Mouse (Mus musculus) ovary, adult 18-20 months (tissue): ENCODE measurements at regions not wholly inside any gene's neighbourhood (a gene's known extent, or its start where the extent isn't known, plus 50 kb on each side); places are given as distances from the start of the nearest gene placed in this dataset.
A peak's percentile ranks its signal among the peaks of the same experiment; 100 is the strongest.
"Not testable (repeated sequence)": the region's sequence is repeated elsewhere in the genome, so short reads cannot be mapped to it uniquely, and the experiment has no call there.

Experiments
- DNase-seq: peaks from one replicate; pipeline ENCODE4 v3.0.0; 2022; ENCODE audit warnings: low spot score, mixed read lengths

DNA sequence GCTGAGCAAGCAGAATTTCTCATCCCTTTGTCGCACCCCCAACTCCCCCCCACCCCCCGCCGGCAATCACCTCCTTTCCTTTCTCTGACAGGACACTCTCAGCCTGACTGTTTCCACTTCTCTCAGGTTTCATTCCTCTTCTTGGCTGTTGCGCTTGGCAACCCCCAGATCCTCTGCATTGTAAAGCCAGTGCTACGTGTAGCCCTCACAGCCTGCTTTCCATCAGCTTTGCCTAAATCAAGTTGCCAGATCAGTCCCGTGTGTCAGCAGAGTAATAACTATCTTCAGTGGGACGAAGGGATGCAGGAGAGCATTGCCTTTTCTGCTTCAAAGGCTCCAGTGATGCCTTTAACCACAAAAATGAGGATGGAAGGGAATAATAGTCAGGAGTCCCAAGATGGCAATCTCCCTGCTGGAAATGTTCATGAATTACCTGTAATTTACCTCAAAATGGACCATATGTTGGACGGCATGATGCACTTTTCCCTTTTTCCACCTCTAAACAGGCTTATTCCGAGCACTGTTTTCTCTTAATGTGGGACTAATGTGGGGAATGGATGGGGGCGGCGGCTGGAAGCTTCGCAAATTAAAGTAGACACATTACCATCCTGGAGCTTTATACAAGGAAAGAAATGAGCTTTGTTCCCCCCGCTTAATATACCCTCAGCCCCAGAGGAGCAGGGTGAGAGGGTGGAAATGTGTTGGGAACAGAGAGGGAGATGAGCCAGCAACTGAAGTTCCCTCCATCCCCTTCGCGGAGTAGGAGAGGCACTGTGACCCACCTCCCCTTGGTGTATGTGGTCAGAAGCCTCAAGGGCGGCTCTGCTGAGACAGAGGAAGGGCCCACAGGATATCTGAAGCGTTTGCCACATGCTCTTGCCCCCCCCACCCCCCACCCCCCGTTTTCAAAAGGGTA is 168.3 kb upstream of the Npvf start:
- no peak for DNase-seq

DNA sequence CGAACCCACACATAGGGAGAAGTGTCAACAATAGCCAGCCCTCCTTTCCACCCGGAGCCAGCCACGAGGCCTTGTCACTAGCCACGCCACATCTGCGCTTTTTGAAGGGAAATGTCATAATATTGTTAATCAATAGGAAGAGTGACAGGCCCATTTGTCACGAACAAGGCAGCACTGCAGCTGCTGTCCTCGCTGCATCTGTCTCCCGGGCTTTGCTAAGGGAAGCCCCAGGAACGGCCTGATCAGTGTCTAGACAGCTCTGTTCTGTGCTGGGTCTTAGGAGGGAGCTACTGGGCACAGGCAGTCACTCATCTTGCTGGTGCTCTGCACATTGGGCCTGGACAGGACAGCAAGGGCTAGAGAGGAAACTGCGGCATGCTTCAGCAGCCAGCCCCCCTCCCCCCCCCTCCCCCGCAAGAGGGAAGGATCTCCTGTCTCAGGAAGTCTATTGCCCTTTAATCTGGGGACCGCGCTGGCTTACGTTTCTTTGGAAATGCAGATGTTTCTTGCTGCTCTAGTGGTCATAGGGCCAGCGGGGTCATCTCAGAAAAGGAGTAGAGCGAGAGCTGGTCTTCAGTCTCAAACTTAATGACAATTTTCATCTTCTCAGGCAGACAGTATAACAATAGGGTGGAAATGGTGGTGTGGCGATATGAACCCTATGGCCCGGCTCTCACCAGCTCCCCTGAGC is 169.1 kb upstream of the Npvf start:
- DNase-seq, result no peak

DNA sequence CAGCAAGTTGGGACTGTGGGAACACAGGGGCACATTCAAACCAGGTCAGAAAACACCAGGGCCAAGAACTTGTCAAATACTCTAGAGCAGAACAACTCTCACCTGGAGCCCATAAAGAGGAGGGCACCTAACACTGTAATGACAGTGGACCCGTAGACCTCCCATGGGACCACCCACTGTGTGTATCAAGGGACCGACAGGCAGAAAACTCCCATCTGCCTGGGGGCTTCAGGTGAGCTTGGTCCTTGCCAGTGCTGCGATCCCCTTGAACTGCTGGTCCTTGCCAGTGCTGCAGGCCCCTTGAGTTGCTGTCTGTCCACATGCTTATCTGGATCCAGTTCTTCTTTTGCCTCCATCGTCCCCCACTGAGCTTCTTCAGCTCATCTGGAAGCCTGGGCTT is 170.2 kb upstream of the Npvf start:
- DNase-seq, result no peak

DNA sequence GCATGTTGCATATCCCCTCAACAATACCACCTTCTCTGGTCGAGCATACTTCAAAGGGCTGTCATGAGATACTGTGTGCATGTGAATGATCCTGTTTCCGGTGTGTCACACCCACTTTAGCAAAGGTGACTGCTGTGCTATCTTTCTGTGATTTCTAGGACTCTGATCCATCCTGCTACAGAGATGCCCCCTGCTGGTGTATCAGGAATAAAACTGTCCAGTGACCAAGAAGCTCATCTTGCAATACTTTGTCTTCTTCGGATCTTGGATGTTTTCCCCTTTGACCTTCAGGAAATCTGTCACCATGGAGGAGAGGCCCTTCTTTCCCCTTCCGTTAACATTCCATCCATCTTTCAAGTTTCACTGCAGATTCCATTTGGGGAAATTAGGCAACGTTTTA is 177.5 kb upstream of the Npvf start:
- DNase-seq, result no peak

DNA sequence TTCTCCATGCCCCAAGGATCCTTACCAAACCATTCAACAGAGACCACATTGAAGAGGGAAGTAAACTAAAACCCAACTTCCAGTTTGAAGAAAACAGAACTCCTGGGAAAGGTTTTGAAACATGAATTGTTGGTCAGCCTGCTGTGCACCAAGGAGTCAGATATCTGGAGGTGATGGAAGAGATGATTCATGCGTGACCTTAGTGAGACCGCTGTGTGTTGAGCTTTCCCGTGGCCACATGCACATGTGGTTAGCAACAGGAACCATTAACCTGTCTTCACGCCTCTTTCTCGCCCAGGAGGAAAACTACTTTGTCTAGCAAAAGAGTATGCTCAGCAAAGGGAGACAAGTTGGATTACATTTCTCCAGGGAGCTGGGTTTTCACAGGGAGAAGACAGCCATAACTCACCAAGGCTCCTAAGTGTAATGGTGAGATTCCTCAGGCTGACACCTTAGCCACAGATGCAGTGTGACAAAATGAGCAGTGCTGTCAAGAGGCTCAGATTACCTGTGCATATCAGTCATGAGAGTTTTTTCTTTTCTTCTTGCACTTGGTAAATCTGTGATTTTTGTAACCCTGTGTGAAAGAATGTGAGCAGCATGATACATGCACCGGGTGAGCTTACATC is 181.9 kb upstream of the Npvf start:
- no peak for DNase-seq

DNA sequence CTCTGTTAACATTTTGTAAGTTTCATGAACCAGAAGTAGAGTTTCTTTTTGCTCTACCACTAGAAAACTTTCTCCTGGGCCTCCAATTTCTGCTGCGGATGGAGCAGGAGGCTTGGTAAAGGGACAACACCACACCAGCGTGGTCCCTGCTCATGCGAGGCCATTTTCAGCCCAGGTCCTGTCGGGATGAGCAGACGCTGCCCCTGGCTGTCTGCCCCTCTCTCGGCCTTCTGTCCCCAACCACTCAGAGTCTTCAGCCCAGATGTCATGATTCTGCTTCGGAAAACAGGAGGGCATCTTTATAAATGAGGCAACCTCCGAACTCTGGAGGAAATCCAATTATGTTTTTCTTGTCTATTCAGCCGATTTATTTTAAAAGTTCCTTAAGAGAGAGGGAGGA is 186.6 kb upstream of the Npvf start:
- no peak for DNase-seq

DNA sequence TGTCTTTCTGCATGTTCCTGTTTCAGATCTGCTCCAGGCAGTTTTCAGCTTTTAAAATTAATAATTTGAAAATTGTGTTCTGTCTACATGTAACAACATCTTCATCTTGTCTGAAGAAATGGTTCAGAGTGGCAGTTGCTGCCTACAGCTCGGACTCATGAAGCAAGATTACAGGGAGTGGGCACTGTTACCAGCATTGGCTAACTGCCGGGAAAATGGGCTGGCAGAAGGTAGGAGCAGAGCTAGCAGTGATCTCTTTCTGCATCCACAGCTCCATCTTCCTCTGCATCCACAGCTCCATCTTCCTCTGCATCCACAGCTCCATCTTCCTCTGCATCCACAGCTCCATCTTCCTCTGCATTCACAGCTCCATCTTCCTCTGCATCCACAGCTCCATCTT is 191.0 kb upstream of the Npvf start:
- DNase-seq, result not testable (repeated sequence)

DNA sequence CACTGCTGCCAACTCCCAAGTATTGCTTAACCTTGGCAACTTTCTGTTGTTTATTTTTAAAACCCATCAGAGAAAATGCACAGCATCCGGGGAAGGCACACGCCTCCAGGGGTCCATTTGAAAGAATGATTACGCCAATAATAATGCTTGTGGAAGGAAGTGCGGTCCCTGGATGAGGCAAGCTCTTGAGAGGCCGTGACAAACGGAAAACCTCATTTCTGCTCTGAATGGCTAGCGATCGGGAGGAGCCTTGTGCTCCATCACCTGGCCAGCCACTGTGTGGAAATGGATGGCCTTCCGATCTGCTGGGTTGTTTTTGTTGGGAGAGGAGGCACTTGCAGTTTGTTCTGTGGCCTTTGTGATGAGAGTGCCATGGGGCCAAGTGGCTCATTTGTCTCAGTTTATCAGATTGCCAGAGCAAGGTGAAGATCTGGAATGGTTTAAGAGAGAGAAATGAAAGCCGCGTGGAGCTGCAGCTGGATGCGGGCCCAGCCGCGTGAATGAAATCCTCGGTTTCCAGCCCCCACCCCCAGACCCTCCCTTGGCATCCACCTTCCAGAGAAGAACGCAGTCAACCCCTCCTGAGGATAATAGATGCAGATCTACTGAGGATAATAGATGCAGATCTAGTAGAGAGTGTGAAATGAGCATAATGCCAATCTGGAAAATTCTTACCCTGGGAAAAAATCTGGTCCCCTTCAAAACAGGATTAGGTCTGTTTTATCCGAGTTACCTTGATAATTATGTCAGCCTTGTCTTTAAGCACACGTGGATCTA is 192.7 kb upstream of the Npvf start:
- DNase-seq, result no peak

DNA sequence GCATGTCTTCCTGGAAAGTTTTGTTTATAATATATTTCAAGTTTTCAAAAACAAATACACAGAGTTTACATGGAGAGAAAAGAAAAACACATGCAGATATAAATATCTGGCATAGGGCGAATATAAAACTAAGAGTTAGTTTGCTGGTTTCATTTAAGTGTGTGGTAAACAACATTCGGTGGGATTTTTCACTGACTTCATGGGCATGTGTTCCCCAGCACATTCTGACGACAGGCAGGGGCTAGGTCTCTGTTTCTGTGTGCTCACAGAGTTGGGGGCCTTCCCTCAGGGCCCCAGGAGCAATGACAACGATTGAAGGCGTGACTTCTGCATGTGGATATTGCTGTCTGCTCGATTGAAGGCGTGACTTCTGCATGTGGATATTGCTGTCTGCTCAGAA is 193.3 kb upstream of the Npvf start:
- no peak for DNase-seq

DNA sequence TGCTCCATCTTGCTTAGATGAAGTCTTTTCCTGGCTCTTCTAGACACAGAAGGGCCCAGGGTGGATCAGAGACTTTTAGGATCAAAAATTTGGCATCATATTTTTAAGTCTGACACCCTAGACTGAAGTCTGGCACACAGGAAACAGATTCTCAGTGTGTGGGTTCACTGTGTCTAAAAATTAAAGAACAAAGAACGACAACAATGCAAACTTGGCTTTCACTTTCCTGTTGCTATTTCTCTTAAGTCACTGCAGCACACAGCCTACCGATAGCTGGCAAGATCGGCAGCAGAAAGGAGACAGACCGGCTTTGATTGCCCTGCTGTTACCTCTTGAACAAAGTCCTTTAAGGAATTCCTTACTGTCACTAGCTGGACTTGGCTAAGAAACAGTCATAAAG is 204.9 kb upstream of the Npvf start:
- DNase-seq, result no peak

DNA sequence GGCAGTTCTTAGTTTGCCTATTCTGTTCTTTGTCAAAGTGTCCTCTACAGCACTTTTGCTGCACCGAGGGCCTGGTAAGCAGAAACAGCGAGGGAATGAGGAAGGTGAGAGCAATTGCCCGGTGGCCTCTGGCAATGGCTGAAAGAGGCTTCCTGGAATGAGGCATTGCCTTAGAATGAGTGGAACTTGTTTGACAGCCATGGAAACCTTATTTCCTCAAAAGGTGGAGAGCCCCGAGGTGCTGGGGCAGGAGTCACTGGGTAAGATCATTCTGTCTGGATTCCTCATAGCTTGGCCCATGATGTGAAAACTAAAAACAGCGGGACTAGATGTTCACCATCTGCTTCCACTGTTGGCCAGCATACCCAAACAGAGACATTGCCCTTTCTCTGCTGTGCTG is 223.8 kb upstream of the Npvf start:
- no peak for DNase-seq

DNA sequence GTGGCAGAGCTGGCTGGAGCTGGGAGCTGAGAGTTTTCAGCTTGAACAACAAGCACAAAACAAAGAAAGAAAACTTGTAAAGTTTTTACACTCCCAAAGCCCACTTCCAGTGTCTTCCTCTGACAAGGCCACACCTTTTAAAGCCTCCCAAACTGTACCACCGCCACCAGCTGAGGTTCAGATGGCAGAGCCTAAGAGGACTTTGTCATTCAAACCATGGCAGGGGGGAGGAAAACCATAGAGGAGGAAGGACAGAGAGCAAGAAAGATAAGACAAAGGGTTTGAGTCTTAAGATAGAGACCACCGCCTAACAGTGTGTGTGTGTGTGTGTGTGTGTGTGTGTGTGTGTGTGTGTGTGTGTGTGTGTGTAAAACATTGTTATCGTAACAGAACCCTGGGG is 228.1 kb upstream of the Npvf start:
- no peak for DNase-seq

DNA sequence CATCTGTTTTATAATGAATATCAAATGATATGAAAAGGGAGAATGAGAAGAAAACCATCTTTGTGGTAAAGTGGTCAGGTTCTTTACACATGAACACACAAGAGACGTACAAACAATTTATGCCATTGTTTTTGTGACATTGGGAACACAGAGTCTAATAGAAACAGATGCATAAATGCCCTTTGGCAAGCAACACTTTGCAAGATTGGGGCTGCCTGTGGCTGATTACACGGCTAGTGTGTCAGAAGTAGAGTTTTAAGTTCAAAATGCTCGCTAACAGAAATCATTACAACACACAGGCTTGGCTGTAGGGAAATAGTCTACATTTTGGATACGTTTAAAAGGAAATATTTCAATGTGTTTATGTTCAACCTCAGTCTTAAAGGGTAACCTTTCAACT is 228.5 kb upstream of the Npvf start:
- no peak for DNase-seq

DNA sequence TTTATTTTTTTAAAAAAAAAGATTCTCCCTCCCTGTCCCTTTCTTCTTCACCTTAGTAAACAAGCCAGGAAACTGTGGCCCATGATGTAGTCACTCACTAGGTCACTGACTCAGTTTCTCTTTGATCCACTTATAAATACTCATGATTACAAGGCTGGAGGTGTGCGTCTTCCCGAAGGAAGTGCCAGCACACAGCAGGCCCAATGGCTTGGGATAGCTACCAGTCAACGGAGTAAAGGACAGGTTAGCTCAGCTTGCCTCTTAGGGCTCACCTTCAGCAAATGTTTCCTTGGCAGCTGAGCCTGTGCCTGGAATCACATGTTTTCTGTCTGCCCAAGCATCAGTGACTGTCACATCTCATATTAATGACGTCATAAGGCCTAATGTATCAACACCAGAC is 230.8 kb upstream of the Npvf start:
- no peak for DNase-seq

DNA sequence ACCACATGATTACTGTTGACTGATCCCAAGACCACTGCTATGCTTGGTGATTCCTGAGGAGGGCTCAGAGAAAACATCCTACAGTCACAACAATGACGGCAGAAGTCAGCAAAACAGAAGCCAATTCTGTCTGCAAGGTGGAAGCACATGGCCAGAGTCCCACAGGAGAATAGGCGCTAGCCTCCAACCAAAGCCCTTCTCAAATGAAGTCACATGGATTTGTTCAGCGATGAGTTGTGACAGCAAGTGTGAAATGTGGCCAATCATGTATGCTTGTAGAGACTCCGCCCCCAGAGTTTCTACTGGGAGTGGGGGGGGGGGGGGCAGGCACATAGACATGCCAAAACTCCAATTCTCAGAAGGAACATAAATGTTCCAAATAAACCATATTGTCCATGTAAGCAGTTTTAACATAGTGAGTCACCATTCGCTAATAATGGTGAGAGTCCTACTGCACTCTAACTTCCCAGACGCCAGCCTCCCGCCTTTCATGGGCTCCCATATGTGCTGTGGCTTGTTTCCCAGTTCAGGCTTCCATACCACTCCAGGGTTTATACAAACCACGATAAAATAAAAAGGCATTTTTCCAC is 231.6 kb upstream of the Npvf start:
- DNase-seq, result no peak

DNA sequence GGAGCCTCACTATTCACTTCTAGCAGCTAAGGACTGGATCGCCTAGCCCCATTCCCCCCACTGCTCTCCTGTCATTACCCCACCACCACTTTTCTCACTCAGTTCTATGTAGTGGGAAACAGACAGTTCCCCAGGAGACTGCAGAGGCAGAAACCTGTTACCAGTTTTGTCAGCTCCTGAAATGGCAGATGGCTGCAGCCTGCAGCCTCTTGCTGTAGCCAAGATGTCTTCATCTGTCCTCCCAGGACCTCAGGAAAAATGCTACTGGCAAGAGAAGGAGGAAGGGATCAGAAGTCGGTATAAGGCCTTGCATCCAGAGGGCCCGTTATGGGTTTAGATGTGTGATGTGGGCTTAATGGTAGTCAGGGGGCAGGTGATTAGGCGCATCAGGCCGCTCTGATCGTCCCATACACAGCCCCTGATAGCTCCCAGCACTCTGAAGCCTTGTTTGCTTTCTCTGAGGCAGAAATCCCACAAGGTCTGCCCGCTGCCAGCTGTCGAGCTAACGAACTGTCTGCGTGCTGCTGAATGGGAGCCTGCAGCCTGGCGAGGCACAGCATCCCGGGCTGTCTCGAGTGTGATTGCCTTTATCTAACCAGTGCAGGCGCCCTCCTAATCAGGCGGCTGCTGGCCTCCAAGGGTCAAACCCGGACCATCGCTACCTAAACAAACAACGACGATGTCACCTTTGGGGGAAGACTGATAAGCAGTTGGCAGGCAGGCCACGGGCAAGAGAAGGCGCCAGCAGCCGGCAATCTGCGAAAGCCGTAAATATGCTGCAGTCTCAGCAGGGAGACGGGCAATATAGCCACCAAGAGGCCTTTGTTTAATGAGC is 236.3 kb upstream of the Npvf start:
- peak; percentile 17 for DNase-seq

DNA sequence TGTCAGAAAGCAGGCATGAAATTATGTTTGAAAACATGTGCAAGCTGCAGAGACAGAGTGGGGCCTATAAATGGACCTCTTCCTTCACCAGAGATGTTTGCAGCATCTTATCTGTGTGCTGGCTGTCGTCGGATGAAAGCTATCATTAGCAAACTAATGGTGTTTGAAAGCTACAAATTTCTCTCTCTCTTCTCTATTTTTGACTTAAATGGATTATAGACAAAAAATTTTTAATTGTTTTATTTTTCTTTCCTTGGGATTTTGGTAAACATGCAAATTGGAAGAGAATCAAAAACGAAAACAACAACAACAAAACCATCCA is 236.9 kb upstream of the Npvf start:
- no peak for DNase-seq

DNA sequence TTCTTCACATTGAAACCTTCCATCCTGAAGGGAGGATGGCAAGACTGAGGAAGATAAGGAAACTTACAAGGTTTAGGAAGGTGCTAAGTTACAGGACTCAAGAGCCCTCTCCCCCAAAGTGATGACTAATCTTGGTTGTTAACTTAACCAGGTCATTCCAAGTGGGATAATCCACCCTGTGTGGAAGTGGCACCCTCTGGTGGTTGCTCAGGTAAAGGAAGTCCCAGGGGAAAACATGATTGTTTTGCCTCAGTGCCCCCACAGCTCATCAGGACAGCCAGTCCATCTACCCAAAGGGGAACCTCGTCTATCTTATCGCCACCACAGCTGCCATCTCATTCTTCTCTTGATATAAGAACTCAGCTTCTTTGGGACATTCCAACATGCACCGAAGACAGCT is 244.6 kb upstream of the Npvf start:
- DNase-seq, result no peak

DNA sequence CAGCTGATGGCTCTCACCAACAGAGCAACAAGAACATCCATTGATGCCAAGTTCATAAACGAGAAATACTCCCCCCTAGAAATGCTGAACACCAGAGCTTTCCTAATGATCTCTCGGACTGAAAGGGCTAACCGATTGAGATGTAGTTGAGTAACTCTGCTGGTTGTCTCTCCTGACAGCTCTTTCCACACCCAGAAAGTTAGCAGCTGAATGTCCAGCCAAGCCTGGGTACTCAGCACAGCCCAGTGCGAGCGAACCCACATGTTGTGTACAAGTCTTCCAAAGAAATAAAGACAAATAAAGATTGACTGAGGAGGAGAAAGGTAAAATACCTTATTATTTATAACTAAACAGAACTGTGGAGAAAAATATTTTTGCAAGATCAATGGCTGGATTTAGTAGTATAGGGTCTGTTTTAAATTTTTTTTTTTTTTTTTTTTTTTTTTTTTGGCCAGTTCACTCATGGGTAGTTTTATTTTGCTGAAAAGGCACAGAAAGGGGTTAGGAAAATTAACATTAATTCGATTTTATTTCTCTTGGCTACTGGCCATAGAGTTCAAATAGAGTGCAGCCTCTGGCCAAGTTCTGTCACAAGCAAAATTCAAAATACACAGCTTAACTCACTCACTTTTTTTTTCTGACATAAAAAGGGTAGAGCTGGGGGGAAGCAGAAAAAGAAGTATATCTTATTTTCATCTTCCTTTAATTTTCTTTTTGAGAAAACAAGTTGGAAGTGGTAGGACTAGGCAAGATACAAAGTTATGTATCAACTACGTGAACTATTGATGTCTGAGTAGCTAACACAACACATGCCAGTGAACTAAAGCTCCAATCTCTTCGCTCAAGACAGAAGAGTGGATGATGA is 261.2 kb upstream of the Npvf start:
- no peak for DNase-seq

DNA sequence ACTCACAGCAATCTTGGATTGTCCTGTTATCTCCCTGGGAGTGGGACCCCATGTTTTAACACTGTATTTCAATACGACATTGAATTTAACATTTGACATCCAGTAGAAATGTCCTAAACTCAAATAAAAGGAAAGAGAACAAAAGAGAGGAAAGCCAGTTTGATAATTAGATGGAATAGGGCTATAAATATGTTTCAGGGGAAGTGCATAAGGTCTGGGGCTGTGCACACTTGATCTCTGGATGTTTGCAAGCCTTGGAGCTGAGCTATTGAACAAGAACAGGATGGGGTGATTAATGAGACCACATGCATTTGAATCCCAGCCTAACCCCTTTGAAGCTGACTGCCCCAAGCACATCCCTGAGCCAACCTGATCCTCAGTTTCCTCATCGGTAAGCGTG is 264.0 kb upstream of the Npvf start:
- no peak for DNase-seq
